Mouse (Mus musculus) embryonic stem cell, embryonic (primary cell): ENCODE measurements at regions not wholly inside any gene's neighbourhood (a gene's known extent, or its start where the extent isn't known, plus 50 kb on each side); places are given as distances from the start of the nearest gene placed in this dataset.

ENCODE experiments used
- CTCF ChIA-PET, 4 experiments: fragments of 300-600 bp in 2 of 4; fragments of 350-600 bp in 2 of 4; sonication (Branson Sonifier 250); formaldehyde crosslinking; loops; one replicate each; lab custom pipeline; 2022; ENCODE audit warnings: inconsistent platforms in 2 of 4; lab: Charles Lee
- POLR2A ChIA-PET, 4 experiments: fragments of 300-600 bp in 2 of 4; fragments of 350-600 bp in 2 of 4; sonication (Branson Sonifier 250); formaldehyde crosslinking; loops; one replicate each; lab custom pipeline; 2022; ENCODE audit warnings: antibody characterized with exemption in 4 of 4, inconsistent platforms in 1 of 4; lab: Charles Lee

- POLR2A ChIA-PET = no interaction called here
- CTCF ChIA-PET = interaction anchor here in 1 of 4 experiments (0.5 kb wide), 1 partner anchor 146 kb away, joined by 5 read pairs; the partner anchor contains the start of gene Il1rapl2
Observed at GRCm38 (mm10) chrX:137424259-137424658, 146.1 kb upstream of the Il1rapl2 start.
